Mouse (Mus musculus): ENCODE results near the gene BC004004. TPM values are rescaled to one million over a fixed set of nuclear protein-coding genes. Genes with fewer than 3 reads are reported as not detected.
A peak's percentile ranks its signal among the peaks of the same experiment; 100 is the strongest.

BC004004 gene
- total and polyA plus RNA-seq, 2 experiments from 2014 or later, result 145 to 181 TPM

- Histone ChIP-seq H3K4me2 (ENCODE audit: low read depth, low read length) (no peak overlapping the region), H3K36me3 (ENCODE audit: insufficient read depth, low read length) (no peaks in the 10 kb centered on the region), H3K9ac (replicated peaks; ENCODE audit: low read length) (no peak overlapping the region), H3K4me3 (ENCODE audit: low read length) (no peak overlapping the region), H3K4me1 (ENCODE audit: insufficient read depth, low read length) (no peaks in the 10 kb centered on the region), H3K27me3 (ENCODE audit: insufficient read depth, low read length) (no peaks in the 10 kb centered on the region; the same call in 1 of the 2 replicates), H3K9me3 (ENCODE audit: low read length) (no peaks in the 10 kb centered on the region), H3K27ac (no peak overlapping the region)
- 48% methylated on average over 6 of the region's 6 CpGs for WGBS
- peak; percentile 22; the same call in 1 of the 2 replicates for ATAC-seq
- no peak for TF ChIP-seq CTCF (IDR thresholded peaks at IDR 0.05; ENCODE audit: low read depth)
- DNase-seq (ENCODE audit: low spot score), result no peak
These were observed 50.2 kb downstream of the BC004004 start for GRCm38 (mm10) chr17:29318731-29319250.

GRCm38 (mm10) chr17:29319476-29319875 is 50.9 kb downstream of the BC004004 start:
- H3K36me3 ChIP-seq (ENCODE audit: insufficient read depth, low read length), result no peaks in the 10 kb centered on the region
- H3K9ac ChIP-seq (replicated peaks; ENCODE audit: low read length), result 0 out of 2 replicates have a peak overlapping the region, but pooled peaks have one; percentile 2
- no peaks in the 10 kb centered on the region for H3K9me3 ChIP-seq (ENCODE audit: low read length)
- H3K4me3 ChIP-seq (ENCODE audit: low read length), result no peak overlapping the region
- no peak overlapping the region for H3K27ac ChIP-seq
- no peak for ATAC-seq
- H3K4me2 ChIP-seq (ENCODE audit: low read depth, low read length), result no peak overlapping the region
- no peaks in the 10 kb centered on the region; the same call in 1 of the 2 replicates for H3K27me3 ChIP-seq (ENCODE audit: insufficient read depth, low read length)
- H3K4me1 ChIP-seq (ENCODE audit: insufficient read depth, low read length), result no peaks in the 10 kb centered on the region
- no peak for DNase-seq (ENCODE audit: low spot score)
- TF ChIP-seq CTCF (IDR thresholded peaks at IDR 0.05; ENCODE audit: low read depth), result no peak
- 92% methylated on average over 7 of the region's 7 CpGs for WGBS

- no peak for TF ChIP-seq CTCF (IDR thresholded peaks at IDR 0.05; ENCODE audit: low read depth)
- Histone ChIP-seq H3K4me3 (ENCODE audit: low read length) (no peak overlapping the region), H3K4me1 (ENCODE audit: insufficient read depth, low read length) (no peaks in the 10 kb centered on the region), H3K27ac (no peak overlapping the region), H3K36me3 (ENCODE audit: insufficient read depth, low read length) (no peaks in the 10 kb centered on the region), H3K4me2 (ENCODE audit: low read depth, low read length) (no peak overlapping the region), H3K9ac (replicated peaks; ENCODE audit: low read length) (0 out of 2 replicates have a peak overlapping the region, but pooled peaks have one; percentile 2), H3K27me3 (ENCODE audit: insufficient read depth, low read length) (no peaks in the 10 kb centered on the region; the same call in 1 of the 2 replicates), H3K9me3 (ENCODE audit: low read length) (no peaks in the 10 kb centered on the region)
- 0 out of 2 replicates have a peak, but pooled peaks have one; percentile 18 for ATAC-seq
- DNase-seq (ENCODE audit: low spot score), result no peak
- WGBS, result 67% methylated on average over 8 of the region's 8 CpGs
These were observed 51.5 kb downstream of the BC004004 start for GRCm38 (mm10) chr17:29319881-29320639.

- H3K9me3 ChIP-seq (ENCODE audit: low read length), result no peaks in the 10 kb centered on the region
- ATAC-seq (no peak), DNase-seq (ENCODE audit: low spot score) (no peak)
- H3K27me3 ChIP-seq (ENCODE audit: insufficient read depth, low read length), result no peaks in the 10 kb centered on the region; the same call in 1 of the 2 replicates
- H3K4me2 ChIP-seq (ENCODE audit: low read depth, low read length), result no peak overlapping the region
- no peaks in the 10 kb centered on the region for H3K36me3 ChIP-seq (ENCODE audit: insufficient read depth, low read length)
- no peak overlapping the region for H3K4me3 ChIP-seq (ENCODE audit: low read length)
- H3K9ac ChIP-seq (replicated peaks; ENCODE audit: low read length), result no peak overlapping the region
- no peak for TF ChIP-seq CTCF (IDR thresholded peaks at IDR 0.05; ENCODE audit: low read depth)
- no peak overlapping the region for H3K27ac ChIP-seq
- 31% methylated on average over 41 of the region's 41 CpGs for WGBS
- H3K4me1 ChIP-seq (ENCODE audit: insufficient read depth, low read length), result peaks cover 10% of the 10 kb centered on the region
These were observed 53.4 kb downstream of the BC004004 start for GRCm38 (mm10) chr17:29321765-29322602.

GRCm38 (mm10) chr17:29322603-29322962 is 54.0 kb downstream of the BC004004 start:
- Histone ChIP-seq H3K9me3 (ENCODE audit: low read length) (no peaks in the 10 kb centered on the region), H3K4me1 (ENCODE audit: insufficient read depth, low read length) (peaks cover 16% of the 10 kb centered on the region), H3K4me2 (ENCODE audit: low read depth, low read length) (no peak overlapping the region), H3K27ac (no peak overlapping the region), H3K9ac (replicated peaks; ENCODE audit: low read length) (no peak overlapping the region), H3K27me3 (ENCODE audit: insufficient read depth, low read length) (no peaks in the 10 kb centered on the region; the same call in 1 of the 2 replicates), H3K4me3 (ENCODE audit: low read length) (no peak overlapping the region), H3K36me3 (ENCODE audit: insufficient read depth, low read length) (no peaks in the 10 kb centered on the region)
- WGBS, result 37% methylated on average over 18 of the region's 18 CpGs
- TF ChIP-seq CTCF (IDR thresholded peaks at IDR 0.05; ENCODE audit: low read depth), result no peak
- ATAC-seq, result no peak
- DNase-seq (ENCODE audit: low spot score), result no peak

- ATAC-seq, result no peak
- TF ChIP-seq CTCF (IDR thresholded peaks at IDR 0.05; ENCODE audit: low read depth), result no peak
- no peak for DNase-seq (ENCODE audit: low spot score)
- Histone ChIP-seq H3K4me3 (ENCODE audit: low read length) (no peak overlapping the region), H3K9ac (replicated peaks; ENCODE audit: low read length) (no peak overlapping the region), H3K27me3 (ENCODE audit: insufficient read depth, low read length) (no peaks in the 10 kb centered on the region; the same call in 1 of the 2 replicates), H3K4me2 (ENCODE audit: low read depth, low read length) (no peak overlapping the region), H3K9me3 (ENCODE audit: low read length) (no peaks in the 10 kb centered on the region), H3K4me1 (ENCODE audit: insufficient read depth, low read length) (peaks cover 16% of the 10 kb centered on the region), H3K36me3 (ENCODE audit: insufficient read depth, low read length) (no peaks in the 10 kb centered on the region), H3K27ac (no peak overlapping the region)
- 93% methylated on average over 3 of the region's 3 CpGs for WGBS
These were observed 55.0 kb downstream of the BC004004 start for GRCm38 (mm10) chr17:29323625-29324024.
